Mouse (Mus musculus): ENCODE data around the gene Calhm4.

DNA sequence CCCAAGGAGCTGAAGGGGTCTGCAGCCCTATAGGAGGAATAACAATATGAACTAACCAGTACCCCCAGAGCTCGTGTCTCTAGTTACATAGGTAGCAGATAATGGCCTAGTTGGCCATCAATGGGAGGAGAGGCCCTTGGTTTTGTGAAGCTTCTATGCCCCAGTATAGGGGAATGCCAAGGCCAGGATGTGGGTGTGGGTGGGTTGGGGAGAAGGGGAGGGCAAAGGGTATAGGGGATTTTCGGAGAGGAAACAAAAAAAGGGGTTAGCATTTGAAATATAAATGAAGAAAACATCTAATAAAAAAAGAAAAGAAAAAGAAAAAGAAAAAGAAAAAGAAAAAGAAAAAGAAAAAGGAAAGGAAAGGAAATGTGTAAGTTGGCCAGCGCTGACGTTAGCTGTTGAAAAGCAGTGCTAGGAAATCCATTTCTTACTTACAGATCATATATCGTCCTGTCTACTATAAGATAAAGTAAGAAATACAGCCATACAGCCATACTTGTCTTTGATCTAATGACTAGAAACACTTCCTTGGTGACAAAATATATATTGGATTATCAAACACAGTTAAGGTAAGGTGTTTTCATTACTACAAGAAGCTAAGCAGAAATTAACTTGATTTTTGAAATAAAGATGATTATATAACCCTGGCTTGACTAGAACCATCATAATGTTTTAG lies 30.6 kb upstream of the Calhm4 start:
- TF ChIP-seq POLR2A (IDR thresholded peaks at IDR 0.05; ENCODE audit: borderline replicate concordance, insufficient read depth, low read length) (no peak), CTCF (IDR thresholded peaks at IDR 0.05; ENCODE audit: borderline replicate concordance, insufficient read depth, low read depth, low read length) (no peak)

All from cerebellum, adult 2 months (tissue).